Mouse (Mus musculus) lung, postnatal 0 days (tissue): ENCODE measurements at regions not wholly inside any gene's neighbourhood (a gene's known extent, or its start where the extent isn't known, plus 50 kb on each side); places are given as distances from the start of the nearest gene placed in this dataset.

ENCODE experiments used
- ATAC-seq: fragments of 200-750 bp; cut with Nextera tagmentation; 2 replicates; pipeline ENCODE4 v1.8.0; 2017; ENCODE audit warnings: moderate library complexity
- DNase-seq: peaks from one replicate; pipeline ENCODE4 v3.0.0-alpha.2; 2016; ENCODE audit warnings: low spot score
- H3K27ac ChIP-seq: fragments of 300-500 bp; sonication (generic); 2 replicates; pipeline ENCODE4 v1.5.1; 2014; ENCODE audit warnings: antibody characterized with exemption, mild to moderate bottlenecking, low read length, mixed read lengths
- H3K27me3 ChIP-seq: fragments of 300-500 bp; sonication (generic); replicated peaks from 2 replicates; pipeline ENCODE4 v1.6.1; 2014; ENCODE audit warnings: low read length, mixed read lengths; ENCODE audit not compliant: insufficient read depth
- H3K36me3 ChIP-seq: fragments of 300-500 bp; sonication (generic); 2 replicates; pipeline ENCODE4 v1.6.1; 2014; ENCODE audit warnings: low read length, mixed read lengths; ENCODE audit not compliant: insufficient read depth
- H3K4me1 ChIP-seq: fragments of 300-500 bp; sonication (generic); 2 replicates; pipeline ENCODE4 v1.6.1; 2014; ENCODE audit warnings: antibody characterized with exemption, low read depth, low read length, mixed read lengths; ENCODE audit not compliant: insufficient read depth
- H3K4me2 ChIP-seq: fragments of 300-500 bp; sonication (generic); replicated peaks from 2 replicates; pipeline ENCODE4 v1.6.1; 2014; ENCODE audit warnings: low read depth, mild to moderate bottlenecking, low read length, moderate library complexity, mixed read lengths
- H3K4me3 ChIP-seq: fragments of 300-500 bp; sonication (generic); 2 replicates; pipeline ENCODE4 v1.5.1; 2014; ENCODE audit warnings: low read depth, low read length
- H3K9ac ChIP-seq: fragments of 300-500 bp; sonication (generic); replicated peaks from 2 replicates; pipeline ENCODE4 v1.6.1; 2014; ENCODE audit warnings: low read depth, mild to moderate bottlenecking
- H3K9me3 ChIP-seq: fragments of 300-500 bp; sonication (generic); 2 replicates; pipeline ENCODE4 v1.6.1; 2016; ENCODE audit warnings: low read length, mixed read lengths
- CTCF ChIP-seq: IDR thresholded peaks from 2 replicates; pipeline ENCODE4 v1.5.1; 2016; ENCODE audit warnings: antibody characterized with exemption, mild to moderate bottlenecking
- EP300 ChIP-seq: IDR thresholded peaks from 2 replicates; pipeline ENCODE4 v1.6.1; 2016; ENCODE audit warnings: antibody characterized with exemption, mild to moderate bottlenecking, control low read depth
- WGBS: fragments of 180-500 bp; shearing (Covaris S2); extraction: QIAGEN DNeasy Blood & Tissue Kit; methylation state at CpG from one replicate; pipeline ENCODE4 v1.1.7; 2014; 5-methylcytosine and 5-hydroxymethylcytosine counted together

GRCm38 (mm10) chr15:69632306-69632705 lies 3131.6 kb upstream of the Lrrc6 start:
- H3K4me2 ChIP-seq, result no peak overlapping the region
- H3K36me3 ChIP-seq, result no peaks in the 10 kb centered on the region
- TF ChIP-seq EP300 (no peak), CTCF (no peak)
- H3K9ac ChIP-seq, result no peak overlapping the region
- ATAC-seq (no peak), DNase-seq (no peak)
- H3K9me3 ChIP-seq, result no peaks in the 10 kb centered on the region
- no peaks in the 10 kb centered on the region for H3K4me1 ChIP-seq
- H3K4me3 ChIP-seq, result no peak overlapping the region
- no peak overlapping the region for H3K27ac ChIP-seq
- no peaks in the 10 kb centered on the region for H3K27me3 ChIP-seq

GRCm38 (mm10) chr15:69617998-69618397 lies 3117.3 kb upstream of the Lrrc6 start:
- no peaks in the 10 kb centered on the region for H3K27me3 ChIP-seq
- H3K9me3 ChIP-seq, result no peaks in the 10 kb centered on the region
- ATAC-seq, result no peak
- DNase-seq, result no peak
- no peak overlapping the region for H3K4me3 ChIP-seq
- no peaks in the 10 kb centered on the region for H3K36me3 ChIP-seq
- H3K4me2 ChIP-seq, result no peak overlapping the region
- TF ChIP-seq CTCF (no peak), EP300 (no peak)
- H3K9ac ChIP-seq, result no peak overlapping the region
- no peaks in the 10 kb centered on the region for H3K4me1 ChIP-seq
- 81% methylated on average over 2 of the region's 2 CpGs for WGBS
- no peak overlapping the region for H3K27ac ChIP-seq

GRCm38 (mm10) chr15:69614048-69614447 lies 3113.3 kb upstream of the Lrrc6 start:
- no peak for TF ChIP-seq CTCF
- no peak for TF ChIP-seq EP300
- ATAC-seq, result no peak
- Histone ChIP-seq H3K27ac (no peak overlapping the region), H3K36me3 (no peaks in the 10 kb centered on the region), H3K4me1 (no peaks in the 10 kb centered on the region), H3K4me2 (no peak overlapping the region), H3K4me3 (no peak overlapping the region), H3K9ac (no peak overlapping the region), H3K9me3 (no peaks in the 10 kb centered on the region), H3K27me3 (no peaks in the 10 kb centered on the region)
- WGBS, result 46% methylated on average over 3 of the region's 3 CpGs
- no peak for DNase-seq

- Histone ChIP-seq H3K4me2 (no peak overlapping the region), H3K4me1 (no peaks in the 10 kb centered on the region), H3K4me3 (no peak overlapping the region), H3K36me3 (no peaks in the 10 kb centered on the region), H3K27me3 (no peaks in the 10 kb centered on the region), H3K9ac (no peak overlapping the region), H3K9me3 (no peaks in the 10 kb centered on the region), H3K27ac (no peak overlapping the region)
- ATAC-seq, result no peak
- no peak for DNase-seq
- TF ChIP-seq CTCF (no peak), EP300 (no peak)
- 51% methylated on average over 4 of the region's 4 CpGs for WGBS
Measured at GRCm38 (mm10) chr15:69591219-69592006, 3090.7 kb upstream of the Lrrc6 start.

GRCm38 (mm10) chr15:69588084-69588483 lies 3087.4 kb upstream of the Lrrc6 start:
- DNase-seq (no peak), ATAC-seq (no peak)
- Histone ChIP-seq H3K27ac (no peak overlapping the region), H3K9me3 (no peaks in the 10 kb centered on the region), H3K4me2 (no peak overlapping the region), H3K36me3 (no peaks in the 10 kb centered on the region), H3K27me3 (no peaks in the 10 kb centered on the region), H3K4me3 (no peak overlapping the region), H3K4me1 (no peaks in the 10 kb centered on the region), H3K9ac (no peak overlapping the region)
- no peak for TF ChIP-seq EP300
- no peak for TF ChIP-seq CTCF
- 71% methylated on average over 5 of the region's 5 CpGs for WGBS

- TF ChIP-seq EP300, result no peak
- TF ChIP-seq CTCF, result no peak
- Histone ChIP-seq H3K9me3 (no peaks in the 10 kb centered on the region), H3K4me2 (no peak overlapping the region), H3K9ac (no peak overlapping the region), H3K4me3 (no peak overlapping the region), H3K36me3 (no peaks in the 10 kb centered on the region), H3K27ac (no peak overlapping the region), H3K27me3 (no peaks in the 10 kb centered on the region), H3K4me1 (no peaks in the 10 kb centered on the region)
- no peak for DNase-seq
- WGBS, result 28% methylated on average over 2 of the region's 2 CpGs
- no peak for ATAC-seq
Measured at GRCm38 (mm10) chr15:69576742-69577141, 3076.0 kb upstream of the Lrrc6 start.
